Mouse (Mus musculus): ENCODE measurements around the gene Olfr71. TPM values are rescaled to one million over a fixed set of nuclear protein-coding genes. Genes with fewer than 3 reads are reported as not detected.

The Olfr71 gene
- polyA plus RNA-seq, 1 experiment from 2014 or later, result not detected

- H3K4me1 ChIP-seq (ENCODE audit: insufficient read depth), result peaks cover 2% of the 10 kb centered on the region
- peak overlapping the region; percentile 70 for H3K27ac ChIP-seq (ENCODE audit: low read depth)
- no peak overlapping the region for H3K9ac ChIP-seq (replicated peaks)
- no peaks in the 10 kb centered on the region for H3K36me3 ChIP-seq (replicated peaks; ENCODE audit: insufficient read depth, low read length)
- no peak for TF ChIP-seq EP300 (IDR thresholded peaks at IDR 0.05; ENCODE audit: low read depth)
- H3K4me2 ChIP-seq (ENCODE audit: low read depth, low read length), result no peak overlapping the region
- H3K9me3 ChIP-seq (ENCODE audit: low read length), result no peaks in the 10 kb centered on the region
- no peaks in the 10 kb centered on the region for H3K27me3 ChIP-seq (ENCODE audit: insufficient read depth, low read length)
- 23% methylated on average over 3 of the region's 3 CpGs for WGBS (ENCODE audit: insufficient replicate concordance)
- H3K4me3 ChIP-seq (ENCODE audit: low read depth, low read length), result no peak overlapping the region
- no peak for DNase-seq
- no peak for ATAC-seq
Observed at GRCm38 (mm10) chr4:43729126-43729525, 19.1 kb upstream of the Olfr71 start.

- H3K27me3 ChIP-seq (ENCODE audit: insufficient read depth, low read length), result no peaks in the 10 kb centered on the region
- no peak for TF ChIP-seq CTCF (IDR thresholded peaks at IDR 0.05; ENCODE audit: low read depth)
- TF ChIP-seq EP300 (IDR thresholded peaks at IDR 0.05; ENCODE audit: low read depth), result peak; percentile 37; the same call in 1 of the 2 replicates
- no peaks in the 10 kb centered on the region for H3K9me3 ChIP-seq (ENCODE audit: low read length)
- H3K27ac ChIP-seq (ENCODE audit: low read depth), result peak overlapping the region; percentile 70
- no peaks in the 10 kb centered on the region for H3K36me3 ChIP-seq (replicated peaks; ENCODE audit: insufficient read depth, low read length)
- no peak overlapping the region for H3K4me3 ChIP-seq (ENCODE audit: low read depth, low read length)
- H3K4me1 ChIP-seq (ENCODE audit: insufficient read depth), result peaks cover 2% of the 10 kb centered on the region
- H3K9ac ChIP-seq (replicated peaks), result no peak overlapping the region
- ATAC-seq, result peak; percentile 75
- H3K4me2 ChIP-seq (ENCODE audit: low read depth, low read length), result no peak overlapping the region
- 42% methylated on average over 5 of the region's 5 CpGs for WGBS (ENCODE audit: insufficient replicate concordance)
- no peak for DNase-seq
Observed at GRCm38 (mm10) chr4:43728576-43728954, 18.5 kb upstream of the Olfr71 start.

- Histone ChIP-seq H3K9me3 (ENCODE audit: low read length) (no peaks in the 10 kb centered on the region), H3K36me3 (replicated peaks; ENCODE audit: insufficient read depth, low read length) (no peaks in the 10 kb centered on the region), H3K4me3 (ENCODE audit: low read depth, low read length) (no peak overlapping the region), H3K27me3 (ENCODE audit: insufficient read depth, low read length) (no peaks in the 10 kb centered on the region), H3K4me2 (ENCODE audit: low read depth, low read length) (no peak overlapping the region), H3K27ac (ENCODE audit: low read depth) (peak overlapping the region; percentile 70), H3K9ac (replicated peaks) (no peak overlapping the region), H3K4me1 (ENCODE audit: insufficient read depth) (peaks cover 2% of the 10 kb centered on the region)
- TF ChIP-seq CTCF (IDR thresholded peaks at IDR 0.05; ENCODE audit: low read depth), result no peak
- TF ChIP-seq EP300 (IDR thresholded peaks at IDR 0.05; ENCODE audit: low read depth), result no peak
- ATAC-seq (peak; percentile 43; the same call in 1 of the 2 replicates), DNase-seq (no peak)
- WGBS (ENCODE audit: insufficient replicate concordance), result 57% methylated on average over 7 of the region's 7 CpGs
Observed at GRCm38 (mm10) chr4:43727718-43728575, 17.9 kb upstream of the Olfr71 start.

GRCm38 (mm10) chr4:43726995-43727394, 16.9 kb upstream of the Olfr71 start, which contains the start of gene Hrct1:
TSS of gene Hrct1 (plus strand) at chr4:43727188.
- ATAC-seq (peak; percentile 24; the same call in 1 of the 2 replicates), DNase-seq (no peak)
- no peaks in the 10 kb centered on the region for H3K27me3 ChIP-seq (ENCODE audit: insufficient read depth, low read length)
- no peak within 1 kb of the TSS for H3K9ac ChIP-seq (replicated peaks)
- H3K9me3 ChIP-seq (ENCODE audit: low read length), result no peaks in the 10 kb centered on the region
- TF ChIP-seq EP300 (IDR thresholded peaks at IDR 0.05; ENCODE audit: low read depth) (no peak), CTCF (IDR thresholded peaks at IDR 0.05; ENCODE audit: low read depth) (no peak)
- H3K36me3 ChIP-seq (replicated peaks; ENCODE audit: insufficient read depth, low read length), result no peaks in the 10 kb centered on the region
- H3K4me1 ChIP-seq (ENCODE audit: insufficient read depth), result peaks cover 2% of the 10 kb centered on the region
- peak within 1 kb of the TSS; percentile 70 for H3K27ac ChIP-seq (ENCODE audit: low read depth)
- no peak within 1 kb of the TSS for H3K4me2 ChIP-seq (ENCODE audit: low read depth, low read length)
- H3K4me3 ChIP-seq (ENCODE audit: low read depth, low read length), result no peak within 1 kb of the TSS
- 39% methylated on average over 3 of the region's 3 CpGs for WGBS (ENCODE audit: insufficient replicate concordance)

GRCm38 (mm10) chr4:43726228-43726993, 16.4 kb upstream of the Olfr71 start:
- 38% methylated on average over 12 of the region's 12 CpGs for WGBS (ENCODE audit: insufficient replicate concordance)
- DNase-seq (no peak), ATAC-seq (no peak)
- Histone ChIP-seq H3K27me3 (ENCODE audit: insufficient read depth, low read length) (no peaks in the 10 kb centered on the region), H3K4me3 (ENCODE audit: low read depth, low read length) (no peak overlapping the region), H3K27ac (ENCODE audit: low read depth) (no peak overlapping the region), H3K36me3 (replicated peaks; ENCODE audit: insufficient read depth, low read length) (no peaks in the 10 kb centered on the region), H3K9ac (replicated peaks) (no peak overlapping the region), H3K4me1 (ENCODE audit: insufficient read depth) (peaks cover 2% of the 10 kb centered on the region), H3K9me3 (ENCODE audit: low read length) (no peaks in the 10 kb centered on the region), H3K4me2 (ENCODE audit: low read depth, low read length) (no peak overlapping the region)
- TF ChIP-seq EP300 (IDR thresholded peaks at IDR 0.05; ENCODE audit: low read depth), result no peak

- peaks cover 2% of the 10 kb centered on the region for H3K4me1 ChIP-seq (ENCODE audit: insufficient read depth)
- H3K9ac ChIP-seq (replicated peaks), result no peak overlapping the region
- DNase-seq (no peak), ATAC-seq (no peak)
- no peaks in the 10 kb centered on the region for H3K27me3 ChIP-seq (ENCODE audit: insufficient read depth, low read length)
- 20% methylated on average over 1 of the region's 1 CpGs for WGBS (ENCODE audit: insufficient replicate concordance)
- no peak overlapping the region for H3K4me2 ChIP-seq (ENCODE audit: low read depth, low read length)
- H3K9me3 ChIP-seq (ENCODE audit: low read length), result no peaks in the 10 kb centered on the region
- H3K27ac ChIP-seq (ENCODE audit: low read depth), result no peak overlapping the region
- H3K36me3 ChIP-seq (replicated peaks; ENCODE audit: insufficient read depth, low read length), result no peaks in the 10 kb centered on the region
- TF ChIP-seq EP300 (IDR thresholded peaks at IDR 0.05; ENCODE audit: low read depth) (no peak), CTCF (IDR thresholded peaks at IDR 0.05; ENCODE audit: low read depth) (peak; percentile 79)
- H3K4me3 ChIP-seq (ENCODE audit: low read depth, low read length), result no peak overlapping the region
Observed at GRCm38 (mm10) chr4:43724764-43725163, 14.7 kb upstream of the Olfr71 start.
